Mouse (Mus musculus) stomach, postnatal 0 days (tissue): ENCODE results near the gene Mob3b.

Experiments used
- CTCF ChIP-seq: IDR thresholded peaks from 2 replicates; pipeline ENCODE4 v1.5.1; 2016; ENCODE audit warnings: antibody characterized with exemption, low read depth, mild to moderate bottlenecking, moderate library complexity
- EP300 ChIP-seq: optimal IDR thresholded peaks from 2 replicates; pipeline ENCODE3; 2016; ENCODE audit warnings: antibody characterized with exemption

GRCm38 (mm10) chr4:35092457-35092856, 64.8 kb downstream of the Mob3b start:
- no peak for TF ChIP-seq EP300
- no peak for TF ChIP-seq CTCF
